Mouse (Mus musculus) layer of hippocampus, adult 9-10 months (tissue): ENCODE data around the gene Gnl2.

Experiments used
- DNase-seq: peaks from one replicate; pipeline ENCODE4 v3.0.0; 2022; ENCODE audit warnings: low spot score

Gene Gnl2

DNA sequence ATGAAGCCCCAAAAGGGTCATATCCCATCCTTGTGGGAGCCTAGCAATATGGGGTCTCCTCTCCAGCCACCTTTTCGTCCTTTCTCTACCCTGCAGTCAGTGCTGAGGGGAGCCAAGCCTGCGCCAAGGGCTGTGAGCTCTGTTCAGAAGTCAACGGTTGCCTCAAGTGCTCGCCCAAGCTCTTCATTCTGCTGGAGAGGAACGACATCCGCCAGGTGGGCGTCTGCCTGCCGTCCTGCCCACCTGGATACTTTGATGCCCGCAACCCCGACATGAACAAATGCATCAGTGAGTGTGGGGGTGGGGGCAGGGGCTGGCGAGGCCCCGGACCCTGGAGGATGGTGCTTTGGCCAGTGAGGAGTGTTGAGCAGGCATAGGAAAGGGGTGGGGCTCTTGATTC, 11.5 kb upstream of the Gnl2 start:
- DNase-seq = no peak

GRCm38 (mm10) chr4:125007460-125007859, 8.9 kb upstream of the Gnl2 start:
- DNase-seq = no peak

- DNase-seq = no peak
These were observed 8.2 kb upstream of the Gnl2 start for GRCm38 (mm10) chr4:125008220-125008619.

DNA sequence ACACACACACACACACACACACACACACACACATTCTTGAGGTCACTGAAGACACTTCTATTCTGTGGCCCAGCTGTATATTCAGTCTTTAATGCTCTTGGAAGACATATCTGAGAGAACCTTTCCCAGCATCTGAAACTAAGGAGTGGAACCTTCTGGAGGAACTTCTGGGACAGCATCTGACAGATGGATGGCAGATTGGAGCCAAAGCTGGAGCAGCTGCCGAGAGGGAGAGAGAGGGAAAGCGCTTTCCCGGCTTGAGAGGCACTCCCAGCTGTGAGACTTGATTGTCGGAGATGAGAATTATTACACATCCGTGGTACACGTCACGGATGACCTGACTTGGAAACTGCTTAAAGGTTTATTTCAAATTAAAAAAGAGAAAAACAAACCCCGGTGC, 7.7 kb upstream of the Gnl2 start:
- no peak for DNase-seq

DNA sequence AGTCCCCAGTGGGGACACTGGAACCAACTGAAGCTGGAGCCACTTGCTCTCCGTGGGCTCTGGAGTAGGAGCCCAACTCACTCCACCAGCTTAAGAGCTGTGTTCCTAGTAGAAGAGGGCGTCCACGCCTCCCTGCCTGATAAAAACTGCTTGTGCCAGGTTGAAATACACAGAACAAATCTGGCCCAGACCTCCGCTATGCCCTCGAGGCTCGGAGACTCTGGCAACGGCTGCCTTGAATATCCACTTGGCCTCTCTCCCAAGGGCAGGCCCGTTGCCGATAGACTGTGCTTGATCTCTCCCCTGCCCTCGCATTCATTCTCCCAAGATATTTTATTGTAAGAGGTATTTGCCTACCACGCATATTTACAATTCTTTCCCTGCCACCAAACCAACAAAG, 1.0 kb downstream of the Gnl2 start:
- no peak for DNase-seq

DNA sequence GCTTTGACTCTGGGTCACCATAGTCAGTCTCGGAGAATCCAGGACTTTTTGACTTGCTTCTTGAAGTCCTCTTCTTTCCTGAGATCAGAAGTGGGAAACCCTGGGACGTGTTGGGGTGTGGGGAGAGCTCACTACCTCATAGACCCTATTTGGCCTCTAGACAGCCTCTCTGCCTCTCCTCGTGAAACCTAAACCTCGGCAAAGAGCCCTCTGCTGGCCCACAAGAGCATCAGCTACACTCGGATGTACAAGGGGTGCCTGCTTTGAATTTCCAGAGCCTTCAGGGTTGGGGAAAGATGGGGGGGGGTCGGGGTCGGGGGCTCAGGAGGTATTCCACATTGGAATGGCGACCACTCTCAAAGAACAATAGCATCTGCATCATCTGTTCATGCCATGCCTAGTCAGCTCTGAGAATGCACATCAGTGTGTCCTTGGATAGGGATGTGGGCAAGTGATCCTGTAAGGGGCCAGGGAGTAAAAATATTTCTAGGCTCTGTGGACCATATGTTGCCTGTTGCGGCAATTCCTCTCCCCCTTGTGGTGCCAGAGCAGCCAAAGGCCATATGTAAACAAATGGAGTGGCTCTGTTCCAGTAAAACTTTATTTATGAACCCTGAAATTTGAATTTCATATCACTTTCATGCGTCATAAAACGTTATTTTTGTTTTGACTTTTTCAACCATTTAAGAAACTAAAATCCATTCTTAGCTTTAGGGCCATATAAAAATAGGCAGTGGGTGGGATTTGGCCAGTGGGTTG, 4.6 kb downstream of the Gnl2 start:
- no peak for DNase-seq

DNA sequence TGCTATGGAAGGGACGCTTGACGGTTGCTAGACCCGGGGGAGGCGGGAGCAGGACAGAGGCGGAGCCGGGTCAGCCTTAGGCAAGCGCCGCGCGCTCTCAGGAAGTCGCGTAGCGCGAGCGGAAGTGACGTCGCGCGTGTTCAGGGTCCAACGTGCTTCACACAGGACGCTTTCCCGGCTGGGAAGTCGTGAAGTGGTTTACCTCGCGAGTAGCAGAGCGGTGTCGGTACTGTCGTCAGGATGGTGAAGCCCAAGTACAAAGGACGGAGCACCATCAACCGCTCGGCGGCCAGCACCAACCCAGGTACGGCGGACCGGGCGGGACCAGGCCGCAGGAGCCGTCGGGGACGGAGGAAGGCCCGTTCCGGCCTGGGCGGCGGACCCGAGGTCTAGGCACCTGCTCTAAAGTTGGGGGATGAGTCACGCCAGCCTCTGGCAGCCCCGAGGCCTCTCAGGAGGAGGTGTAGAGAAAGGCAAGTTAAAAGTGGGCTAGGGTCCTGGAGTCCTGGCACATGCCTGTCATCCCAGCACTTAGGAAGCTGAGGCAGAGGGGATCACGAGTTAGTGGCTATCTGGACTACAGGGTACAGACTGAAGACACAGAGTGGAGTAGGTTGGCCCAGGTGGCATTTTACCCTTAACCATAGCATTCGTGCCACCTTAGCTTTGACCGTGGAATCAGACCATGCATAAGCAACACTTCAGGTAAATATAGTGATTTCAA, 13.7 kb downstream of the Gnl2 start:
- peak; percentile 79 for DNase-seq

- DNase-seq = no peak
These were observed 18.0 kb downstream of the Gnl2 start for GRCm38 (mm10) chr4:125034341-125034740.

DNA sequence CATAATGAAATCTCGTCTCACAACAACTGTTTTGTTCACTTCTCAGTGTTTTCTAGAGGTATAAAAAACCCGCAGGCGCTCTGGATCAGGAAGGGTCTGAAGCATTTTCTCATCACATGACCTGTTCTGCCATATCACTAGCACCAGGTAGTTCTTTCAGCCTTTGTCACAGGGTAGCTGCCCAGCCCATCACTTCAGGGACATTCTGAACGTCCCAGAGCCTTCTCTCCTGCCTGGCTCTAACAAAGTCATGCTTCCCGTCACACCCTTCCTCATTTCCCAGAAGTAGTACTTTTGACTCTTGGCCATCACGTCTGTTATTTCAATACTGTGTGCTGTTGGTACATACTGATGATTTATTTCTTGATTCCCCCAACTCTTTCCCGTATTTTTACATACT, 28.1 kb downstream of the Gnl2 start:
- no peak for DNase-seq

- DNase-seq = no peak
These were observed 39.0 kb downstream of the Gnl2 start for GRCm38 (mm10) chr4:125055385-125055784.

GRCm38 (mm10) chr4:125056476-125056875, 40.1 kb downstream of the Gnl2 start:
- DNase-seq = no peak

DNA sequence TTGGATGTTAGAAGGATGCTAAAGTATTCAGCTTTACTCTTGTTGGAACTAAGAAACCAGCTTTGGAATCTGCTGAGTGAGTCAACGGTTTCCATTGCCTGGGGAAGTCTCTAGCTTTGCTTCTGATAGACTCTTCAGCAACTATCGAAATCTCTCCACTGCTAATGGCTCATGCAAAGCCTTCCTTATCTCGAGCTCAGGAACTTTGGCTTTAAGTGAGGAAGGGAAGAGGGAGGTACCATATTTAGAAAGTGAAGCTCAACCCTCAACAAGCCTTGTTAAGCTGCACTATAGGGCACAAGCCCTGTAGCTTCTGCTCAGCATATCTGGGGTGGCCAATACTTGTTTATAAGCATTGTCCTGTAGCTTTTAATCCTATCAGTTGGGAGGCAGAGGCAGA, 40.9 kb downstream of the Gnl2 start:
- DNase-seq = no peak

GRCm38 (mm10) chr4:125058033-125058432, 41.6 kb downstream of the Gnl2 start:
- no peak for DNase-seq

DNA sequence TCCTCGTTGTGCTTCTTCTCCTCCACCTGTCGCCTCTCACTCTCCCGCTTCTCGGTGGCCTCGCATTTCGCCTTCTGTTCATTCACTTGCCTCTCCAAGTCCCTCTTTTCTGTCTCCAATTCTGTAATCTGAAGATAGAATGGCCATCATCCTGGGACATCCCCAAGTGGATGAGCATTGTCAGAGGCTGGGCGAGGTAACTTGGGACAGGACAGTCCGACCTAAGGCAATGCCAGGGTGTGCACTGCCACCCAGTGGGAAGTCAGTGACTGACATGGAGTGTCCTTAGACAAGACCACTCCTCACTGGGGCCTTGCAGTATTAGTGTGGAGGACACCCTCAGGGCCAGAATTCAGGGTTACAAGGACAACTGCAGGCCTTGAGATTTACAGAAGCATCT, 42.6 kb downstream of the Gnl2 start:
- DNase-seq = peak; percentile 50

DNA sequence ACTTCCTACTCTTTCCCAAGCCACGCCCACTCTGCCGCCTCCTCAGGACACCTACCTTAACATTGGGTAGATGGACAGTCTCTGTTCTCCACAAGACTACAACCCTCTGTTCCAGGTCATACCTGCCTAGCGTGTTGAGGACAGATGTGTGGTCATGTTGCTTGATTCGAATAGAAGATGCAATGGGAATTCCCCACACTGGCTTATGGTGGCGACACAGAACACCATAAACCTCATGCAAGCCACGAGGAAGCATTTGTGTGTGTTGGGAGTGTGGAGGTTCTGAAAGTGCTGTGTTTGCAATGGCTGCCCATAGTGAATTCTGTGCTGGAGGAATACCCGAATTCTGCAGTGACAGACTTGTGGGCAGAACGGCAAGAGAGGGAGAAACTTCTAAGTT, 47.4 kb downstream of the Gnl2 start:
- DNase-seq = no peak

DNA sequence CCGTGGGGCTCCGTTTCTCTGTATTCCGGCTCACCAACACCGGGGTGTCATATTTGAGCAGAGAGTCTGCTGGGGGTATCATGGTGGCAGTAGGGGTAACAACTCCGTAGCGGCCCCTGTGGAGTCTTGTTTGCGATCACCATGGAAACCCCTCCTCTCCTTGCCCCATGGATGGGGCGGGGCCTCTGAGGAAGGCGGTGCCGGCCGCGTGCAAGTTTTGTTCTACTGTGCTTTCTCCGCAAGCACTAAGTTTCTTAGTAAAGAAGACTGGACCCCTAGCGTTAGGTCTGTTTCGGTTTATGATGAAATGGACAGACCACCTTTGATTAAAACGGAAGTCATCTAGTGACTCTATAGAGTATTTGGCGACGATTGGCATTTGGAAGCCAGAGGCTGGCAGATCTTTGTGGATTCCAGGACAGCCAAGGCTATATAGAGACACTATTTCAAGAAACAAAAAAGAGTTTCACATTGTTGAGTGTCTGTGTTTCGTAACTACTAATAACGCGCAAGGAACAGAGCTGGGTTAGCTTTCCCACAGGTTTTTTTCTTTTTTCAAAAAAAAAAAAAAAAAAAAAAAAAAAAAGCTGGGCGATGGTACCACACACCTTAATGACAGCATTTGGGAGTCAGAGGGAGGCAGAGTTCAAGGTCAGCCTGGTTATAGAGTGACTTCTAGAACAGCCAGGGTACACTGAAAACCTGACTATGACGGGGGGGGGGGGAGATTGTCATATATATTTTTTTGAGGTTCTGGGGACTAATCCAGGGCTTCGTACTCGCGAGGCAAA, 49.3 kb downstream of the Gnl2 start, which contains the start of gene Dnali1:
Dnali1 (minus strand) TSS at position 187 of the 791 bp plus-strand sequence.
- DNase-seq = no peak

- DNase-seq = peak; percentile 64
These were observed 50.3 kb downstream of the Gnl2 start, which contains the start of gene Snip1 for GRCm38 (mm10) chr4:125066490-125067370. Gene Snip1 (plus strand): TSS chr4:125066672.

- DNase-seq = no peak
These were observed 61.3 kb downstream of the Gnl2 start for GRCm38 (mm10) chr4:125077700-125078099.

GRCm38 (mm10) chr4:125078698-125079097, 62.3 kb downstream of the Gnl2 start:
- no peak for DNase-seq

DNA sequence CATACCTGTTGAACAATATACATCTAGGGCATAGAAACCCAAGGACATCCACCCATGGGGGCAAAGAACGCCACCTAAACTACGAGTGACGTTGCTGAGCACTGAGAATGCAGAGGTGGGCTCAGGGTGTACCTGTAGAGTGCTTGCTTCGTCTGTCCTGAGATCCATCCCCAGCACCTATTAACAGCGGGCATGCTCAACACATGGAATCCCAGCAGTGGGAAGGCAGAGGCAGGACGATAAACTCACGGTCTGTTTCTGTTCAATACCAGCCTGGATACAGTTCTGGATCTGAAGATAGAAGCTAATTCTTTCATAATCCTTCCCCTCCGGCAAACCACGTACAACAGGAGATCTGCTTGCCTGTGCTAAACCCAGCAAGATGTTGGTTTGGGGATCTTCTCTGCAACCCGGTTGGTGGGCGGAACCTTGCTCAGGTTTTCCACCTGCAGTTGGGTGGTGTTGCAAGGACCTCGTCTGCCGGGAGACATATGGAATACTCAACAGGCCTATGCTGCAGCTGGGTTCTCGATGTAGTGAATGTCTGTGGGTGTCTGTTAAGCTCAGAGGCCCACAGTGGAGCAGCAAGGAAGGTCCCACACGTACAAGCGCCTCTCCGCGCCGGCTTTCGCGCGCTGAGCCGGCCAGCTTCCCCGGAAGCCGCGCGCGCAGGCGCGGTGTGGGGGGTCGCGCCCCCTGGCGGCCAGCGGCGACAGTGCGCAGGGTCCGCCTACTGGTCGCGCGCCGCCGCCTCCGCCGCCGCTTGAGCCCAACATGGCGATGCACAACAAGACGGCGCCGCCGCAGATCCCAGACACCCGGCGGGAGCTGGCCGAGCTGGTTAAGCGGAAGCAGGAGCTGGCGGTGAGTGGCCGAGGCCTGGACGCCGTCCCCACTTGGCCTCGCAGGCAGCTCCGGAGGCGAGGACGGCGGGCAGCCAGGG, 68.3 kb downstream of the Gnl2 start, which contains the start of gene Meaf6:
Meaf6 (plus strand) TSS at position 732 of the 943 bp plus-strand sequence.
- peak; percentile 76 for DNase-seq
